Mouse (Mus musculus) spleen, postnatal 36 days (tissue): ENCODE data around the gene Gab1.

ENCODE experiments used
- DNase-seq, 2 experiments: peaks; one replicate each; pipeline ENCODE4 v3.0.0; 2022; ENCODE audit warnings: low spot score in 2 of 2, mixed read lengths in 1 of 2

Gene Gab1

GRCm38 (mm10) chr8:80811591-80811991, 68.7 kb downstream of the Gab1 start:
- DNase-seq: no peak

- DNase-seq: no peak
Observed at GRCm38 (mm10) chr8:80810916-80811315, 69.4 kb downstream of the Gab1 start.

GRCm38 (mm10) chr8:80810442-80810841, 69.9 kb downstream of the Gab1 start:
- DNase-seq: no peak

GRCm38 (mm10) chr8:80807807-80808505, 72.4 kb downstream of the Gab1 start:
- no peak for DNase-seq

GRCm38 (mm10) chr8:80804066-80804619, 76.2 kb downstream of the Gab1 start:
- no peak for DNase-seq

- DNase-seq: no peak
Observed at GRCm38 (mm10) chr8:80798778-80799177, 81.5 kb downstream of the Gab1 start.

GRCm38 (mm10) chr8:80798198-80798777, 82.0 kb downstream of the Gab1 start:
- DNase-seq: no peak

- DNase-seq: no peak
Observed at GRCm38 (mm10) chr8:80796070-80796469, 84.2 kb downstream of the Gab1 start.

GRCm38 (mm10) chr8:80794585-80795509, 85.5 kb downstream of the Gab1 start:
- no peak for DNase-seq

GRCm38 (mm10) chr8:80793791-80794515, 86.4 kb downstream of the Gab1 start:
- no peak for DNase-seq

GRCm38 (mm10) chr8:80792214-80792613, 88.1 kb downstream of the Gab1 start:
- DNase-seq: no peak

GRCm38 (mm10) chr8:80789324-80789723, 91.0 kb downstream of the Gab1 start:
- no peak for DNase-seq

- no peak for DNase-seq
Observed at GRCm38 (mm10) chr8:80784559-80784958, 95.8 kb downstream of the Gab1 start.

- DNase-seq: no peak
Observed at GRCm38 (mm10) chr8:80783271-80783670, 97.0 kb downstream of the Gab1 start.

GRCm38 (mm10) chr8:80781338-80781737, 99.0 kb downstream of the Gab1 start:
- no peak for DNase-seq

GRCm38 (mm10) chr8:80780271-80780670, 100.0 kb downstream of the Gab1 start:
- DNase-seq: no peak

- DNase-seq: no peak
Observed at GRCm38 (mm10) chr8:80776436-80776835, 103.9 kb downstream of the Gab1 start.

- DNase-seq: no peak
Observed at GRCm38 (mm10) chr8:80772732-80773460, 107.4 kb downstream of the Gab1 start.

- no peak for DNase-seq
Observed at GRCm38 (mm10) chr8:80768451-80768850, 111.9 kb downstream of the Gab1 start.

- peak; percentile 38 to 46 for DNase-seq
Observed at GRCm38 (mm10) chr8:80753017-80753715, 127.2 kb downstream of the Gab1 start.
